Mouse (Mus musculus) gastrocnemius, adult 18-20 months (tissue): ENCODE results near the gene Gm13941. TPM values are rescaled to one million over a fixed set of nuclear protein-coding genes. Genes with fewer than 3 reads are reported as not detected.

Experiments used
- DNase-seq: peaks from one replicate; pipeline ENCODE4 v3.0.0; 2021; ENCODE audit warnings: low spot score
- long read RNA-seq, 2 experiments: library from polyadenylated mRNA; stranded (forward); transcript quantifications; one replicate each; pipeline ENCODE4 v2.0.0; 2021
- total RNA-seq, 2 experiments: library from RNA; stranded (reverse); gene quantifications; 2 replicates each; pipeline ENCODE4 v1.2.3; 2021

The Gm13941 gene
- total RNA-seq, result not detected
- long read RNA-seq, experiment 1, result 0 reads
- long read RNA-seq, experiment 2, result 0 reads

DNA sequence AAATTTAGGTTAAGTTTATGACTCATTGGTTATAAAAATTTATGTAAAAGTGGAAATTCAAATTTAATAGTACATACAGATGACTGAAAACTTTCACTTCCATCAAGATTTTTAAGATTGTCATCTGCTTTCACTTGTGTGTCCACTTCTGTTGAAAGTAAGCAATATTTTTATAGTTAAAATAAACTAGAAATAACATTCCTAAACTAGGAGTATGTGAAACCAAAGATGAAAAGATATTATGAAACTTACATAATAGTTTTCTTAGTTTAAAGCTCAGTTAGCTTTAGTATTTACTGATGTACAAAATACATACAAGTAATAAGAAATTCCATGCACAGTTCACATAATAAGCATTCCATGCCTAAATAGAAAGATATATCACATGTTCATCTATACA, at the start of gene Gm13941:
Gene Gm13941, minus strand, starts transcription at position 101 of the 400 bp plus-strand sequence.
- no peak for DNase-seq

- DNase-seq, result no peak
Observed at GRCm38 (mm10) chr2:111152836-111153235, 47.1 kb upstream of the Gm13941 start, which contains the start of gene Gm15130. Gm15130 (minus strand) TSS chr2:111152936.

- no peak for DNase-seq
Observed at GRCm38 (mm10) chr2:111135739-111136138, 30.0 kb upstream of the Gm13941 start.

DNA sequence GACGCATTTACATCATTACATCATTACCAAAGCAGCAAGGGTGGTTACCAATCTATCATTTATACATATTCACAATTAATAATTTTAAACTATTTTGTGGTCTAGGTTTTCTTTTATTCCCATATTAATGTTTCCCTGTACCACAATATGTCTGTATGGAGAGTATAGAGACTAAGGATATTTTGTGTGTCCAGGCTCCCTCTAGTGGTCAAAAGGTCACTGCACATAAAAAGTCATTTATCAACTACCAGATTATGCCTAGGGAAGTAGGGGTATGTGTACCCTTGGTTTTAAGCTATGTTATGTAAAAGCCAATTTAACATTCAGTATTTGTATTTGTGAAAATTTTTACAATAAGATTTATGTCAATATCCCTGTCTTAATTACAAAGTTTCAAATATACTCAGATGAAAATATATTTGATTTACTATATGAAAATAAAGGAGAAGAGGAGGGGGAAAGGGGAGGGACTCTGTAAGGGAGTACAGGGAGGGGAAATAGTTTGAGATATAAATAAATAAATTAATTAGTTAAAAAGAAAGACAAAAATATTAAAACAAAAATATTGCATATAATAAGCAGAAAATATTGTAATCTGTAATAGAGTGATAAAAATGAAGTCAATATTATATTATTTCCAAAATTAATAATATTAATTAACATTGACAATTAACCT, 47.1 kb downstream of the Gm13941 start:
- DNase-seq, result no peak

Other genes with a start within 250 kb of the Gm13941 start
- under 1 TPM; 0.05 to 0.07 TPM for gene Ano3, start 155.1 kb downstream of the Gm13941 start, total RNA-seq
- gene Gm15130, start 47.0 kb upstream of the Gm13941 start, total RNA-seq, result not detected
- not detected for gene 4930430A15Rik, start 123.6 kb upstream of the Gm13941 start, total RNA-seq
- gene Olfr1275, start 129.3 kb upstream of the Gm13941 start, total RNA-seq, result not detected
- not detected for gene Olfr1276, start 148.5 kb upstream of the Gm13941 start, total RNA-seq
- not detected for gene Olfr1277, start 168.1 kb upstream of the Gm13941 start, total RNA-seq
- not detected for gene Olfr1278, start 184.2 kb upstream of the Gm13941 start, total RNA-seq
- not detected for gene Olfr1279, start 194.7 kb upstream of the Gm13941 start, total RNA-seq
- not detected for gene Olfr1280, start 208.0 kb upstream of the Gm13941 start, total RNA-seq
- gene Olfr1281, start 220.5 kb upstream of the Gm13941 start, total RNA-seq, result not detected
- not detected for gene Olfr1282, start 230.1 kb upstream of the Gm13941 start, total RNA-seq